Mouse (Mus musculus): ENCODE results near the gene Trafd1.
A peak's percentile ranks its signal among the peaks of the same experiment; 100 is the strongest.

Gene Trafd1

DNA sequence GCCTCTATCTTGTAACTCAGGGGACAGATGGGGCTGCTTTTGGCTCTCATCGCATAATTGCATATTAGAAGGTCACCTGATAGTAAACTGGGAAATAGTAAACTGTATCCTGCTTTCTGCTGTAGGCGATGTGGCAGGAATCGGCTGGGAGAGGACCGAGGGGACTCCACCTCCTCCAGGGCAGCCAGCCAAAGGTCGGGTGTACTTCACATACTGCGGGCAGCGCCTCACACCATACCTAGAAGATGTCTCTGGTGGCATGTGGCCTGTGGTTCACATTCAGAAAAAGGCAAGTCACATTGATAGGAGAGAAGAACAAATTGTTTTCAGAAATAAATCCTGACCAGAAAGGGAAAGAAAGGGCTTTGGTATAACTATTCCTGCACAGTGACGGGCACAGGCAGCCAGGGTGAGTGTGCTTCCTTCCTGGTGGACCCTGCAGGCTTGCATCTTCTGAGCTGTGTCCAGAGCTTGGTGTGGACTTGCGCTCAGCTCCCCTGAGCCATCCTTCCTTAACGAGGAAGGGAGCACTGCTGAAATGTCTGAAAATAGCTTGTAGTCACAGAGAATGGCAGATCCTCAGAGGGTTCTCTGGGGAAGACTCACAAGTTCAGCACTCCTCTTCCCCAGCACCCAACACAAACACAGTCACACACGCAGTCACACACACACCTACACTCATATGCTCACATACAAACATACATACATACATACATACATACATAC, 55.9 kb downstream of the Trafd1 start:
- peak; percentile 93 for DNase-seq

GRCm38 (mm10) chr5:121326079-121326805, 59.2 kb downstream of the Trafd1 start:
- no peak for DNase-seq
